Mouse (Mus musculus) megakaryocyte, adult 5-6 weeks (primary cell): ENCODE results near the gene Trib3. TPM values are rescaled to one million over a fixed set of nuclear protein-coding genes. Genes with fewer than 3 reads are reported as not detected.
A peak's percentile ranks its signal among the peaks of the same experiment; 100 is the strongest.

Experiments
- ATAC-seq: 2 replicates; pipeline ENCODE4 v1.8.0; 2016; ENCODE audit warnings: mild to moderate bottlenecking, inconsistent platforms; ENCODE audit not compliant: poor library complexity, severe bottlenecking
- total RNA-seq, 2 experiments: library from RNA; stranded (forward) in 1 of 2; stranded (reverse) in 1 of 2; fragments of 153-499, 151-499 nt in 1 of 2; fragments of 221-1000, 200-1000 nt in 1 of 2; gene quantifications; 2 replicates each; pipeline versions ENCODE4 v1.2.3 to v1.2.4; 2015 to 2017

Gene Trib3
- total RNA-seq, 2 experiments from 2014 or later = 1.1 to 1.3 TPM

- ATAC-seq = no peak
Measured at GRCm38 (mm10) chr2:152347722-152348121, 3.9 kb upstream of the Trib3 start.

- no peak for ATAC-seq
Measured at GRCm38 (mm10) chr2:152346776-152347465, 3.1 kb upstream of the Trib3 start.

DNA sequence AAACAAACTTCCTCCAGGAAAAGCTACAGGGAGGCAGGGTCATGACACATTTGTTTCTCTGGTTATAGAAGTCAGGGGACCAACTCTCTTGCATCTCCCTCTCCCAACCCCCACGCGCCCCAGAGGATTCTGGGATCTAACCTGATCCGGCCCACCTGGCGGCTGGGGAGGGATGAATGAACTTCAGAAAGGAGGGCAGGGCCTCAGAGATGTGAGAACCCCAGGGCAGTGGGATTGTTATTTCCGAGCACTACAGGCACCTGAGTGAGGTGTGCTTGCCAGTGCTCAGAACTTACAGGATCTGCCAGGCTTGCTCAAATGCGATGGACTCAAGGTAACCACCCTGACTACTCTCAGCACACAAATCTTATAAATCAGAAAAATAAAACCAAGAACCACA lies 1.6 kb upstream of the Trib3 start:
- no peak for ATAC-seq

GRCm38 (mm10) chr2:152344909-152345308 lies 1.1 kb upstream of the Trib3 start:
- no peak for ATAC-seq

- 0 out of 2 replicates have a peak, but pooled peaks have one; percentile 5 for ATAC-seq
Measured at GRCm38 (mm10) chr2:152344361-152344760, 529 bp upstream of the Trib3 start.

DNA sequence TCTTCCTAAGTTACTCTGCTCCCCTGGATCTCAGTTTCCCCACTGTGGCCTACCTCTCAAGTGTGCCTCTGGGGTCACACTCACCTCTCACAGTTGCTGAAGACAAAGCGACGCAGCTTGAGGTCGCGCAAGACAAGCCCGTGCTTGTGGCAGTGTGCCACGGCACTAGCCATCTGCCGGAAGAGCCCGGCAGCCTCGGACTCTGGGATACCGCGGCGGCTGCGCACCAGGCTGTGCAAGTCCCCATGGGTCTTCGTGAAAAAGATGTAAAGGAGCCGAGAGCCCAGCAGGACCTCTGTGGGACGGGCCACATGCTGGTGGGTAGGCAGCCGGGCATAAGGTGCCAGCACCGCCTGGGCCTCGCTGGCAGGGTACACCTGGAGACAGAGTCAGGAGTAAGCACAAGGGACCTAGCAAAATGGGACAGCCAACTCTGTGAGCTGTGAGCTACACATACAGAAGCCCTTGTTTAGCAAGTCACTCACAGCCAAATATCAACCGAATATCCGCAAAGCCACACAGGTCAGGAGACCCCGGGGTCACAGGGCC lies 4.1 kb downstream of the Trib3 start:
- ATAC-seq = no peak

- ATAC-seq = no peak
Measured at GRCm38 (mm10) chr2:152338319-152338718, 5.5 kb downstream of the Trib3 start.

DNA sequence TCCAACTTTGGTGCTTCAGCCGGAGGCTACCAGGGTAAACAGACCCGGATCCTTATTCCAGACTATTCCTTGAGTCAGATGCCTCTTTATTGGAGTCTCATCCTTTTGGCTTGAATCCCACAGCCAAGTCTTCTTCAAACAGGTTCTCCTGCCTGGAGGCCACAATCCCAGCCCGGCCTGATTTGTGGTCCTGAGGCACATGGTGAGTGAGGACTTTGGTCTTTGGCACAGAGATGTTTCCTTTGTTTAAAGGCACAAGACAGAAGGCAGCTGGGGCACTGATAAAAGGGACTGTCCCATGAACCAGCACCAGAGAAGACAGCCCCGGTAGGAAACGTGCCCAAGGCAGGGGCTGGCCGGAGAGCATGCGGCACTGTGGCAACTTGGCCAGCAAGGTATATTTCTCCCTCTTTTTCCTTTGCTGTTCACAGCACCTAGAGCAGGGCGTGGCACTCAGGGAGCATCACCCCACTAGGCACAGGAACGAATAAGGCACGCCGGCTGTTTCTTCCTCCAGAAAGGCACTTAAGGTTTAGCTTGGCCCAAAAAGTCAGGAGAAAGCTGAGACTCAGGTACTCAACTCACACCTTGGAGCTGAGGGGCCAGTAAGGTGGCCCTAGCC lies 6.1 kb downstream of the Trib3 start:
- ATAC-seq = no peak

- no peak for ATAC-seq
Measured at GRCm38 (mm10) chr2:152336856-152337255, 7.0 kb downstream of the Trib3 start.

DNA sequence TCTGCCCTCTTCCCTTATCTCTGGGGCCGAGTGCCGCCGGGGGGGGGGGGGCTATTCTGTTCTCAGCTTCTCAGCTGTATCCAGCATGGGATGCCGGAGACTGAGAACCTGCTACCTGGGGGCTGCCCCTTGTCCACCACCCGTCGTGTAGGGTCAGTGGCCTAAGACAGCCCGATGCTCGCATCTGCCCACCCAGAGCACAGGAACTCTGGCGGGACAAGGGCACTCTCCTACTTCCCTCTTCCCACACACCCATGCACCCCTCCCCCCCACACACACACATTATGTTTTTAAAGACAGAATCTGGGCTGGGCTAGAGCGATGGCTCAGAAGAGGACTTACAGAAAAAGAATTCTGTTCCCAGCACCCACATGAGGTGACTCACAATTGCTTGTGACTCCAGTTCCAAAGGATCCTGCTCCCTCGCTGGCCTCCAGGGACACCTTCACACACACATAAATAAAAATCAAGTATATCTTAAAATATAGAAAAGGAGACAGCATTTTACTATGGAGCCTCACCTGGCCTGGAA lies 8.5 kb downstream of the Trib3 start:
- ATAC-seq = no peak

GRCm38 (mm10) chr2:152333345-152334006 lies 10.4 kb downstream of the Trib3 start:
- ATAC-seq = no peak

- peak; percentile 88 for ATAC-seq
Measured at GRCm38 (mm10) chr2:152332101-152332825, 11.6 kb downstream of the Trib3 start, which contains the start of gene Rbck1. TSS of gene Rbck1 (minus strand) at chr2:152332653.

DNA sequence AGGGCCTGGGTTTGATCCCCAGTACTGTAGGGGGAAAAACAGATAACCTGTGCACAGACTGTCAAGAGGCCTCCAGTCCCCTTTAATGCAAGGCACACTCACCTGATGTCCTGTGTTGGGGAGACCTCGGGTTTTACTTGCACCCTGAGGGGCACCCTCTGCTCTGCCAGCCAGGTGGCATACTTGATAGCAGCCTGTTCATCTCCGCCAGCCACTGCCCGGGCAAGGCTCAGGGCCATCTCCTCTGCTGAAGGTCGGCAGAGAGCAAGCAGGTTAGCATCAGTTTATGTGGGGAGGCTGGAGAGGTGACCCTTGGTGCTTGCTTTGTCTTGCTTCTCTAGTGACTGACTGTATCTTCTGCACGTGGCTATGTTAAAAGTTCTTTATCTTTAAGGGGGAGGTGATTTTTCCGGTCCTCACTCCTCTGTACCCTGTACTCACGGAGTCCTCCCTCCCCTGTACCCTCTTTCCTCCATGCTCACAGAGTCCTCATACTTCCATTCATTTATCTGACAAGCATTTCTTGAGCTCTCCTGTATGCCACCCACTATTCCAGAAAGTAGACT lies 12.9 kb downstream of the Trib3 start:
- no peak for ATAC-seq

DNA sequence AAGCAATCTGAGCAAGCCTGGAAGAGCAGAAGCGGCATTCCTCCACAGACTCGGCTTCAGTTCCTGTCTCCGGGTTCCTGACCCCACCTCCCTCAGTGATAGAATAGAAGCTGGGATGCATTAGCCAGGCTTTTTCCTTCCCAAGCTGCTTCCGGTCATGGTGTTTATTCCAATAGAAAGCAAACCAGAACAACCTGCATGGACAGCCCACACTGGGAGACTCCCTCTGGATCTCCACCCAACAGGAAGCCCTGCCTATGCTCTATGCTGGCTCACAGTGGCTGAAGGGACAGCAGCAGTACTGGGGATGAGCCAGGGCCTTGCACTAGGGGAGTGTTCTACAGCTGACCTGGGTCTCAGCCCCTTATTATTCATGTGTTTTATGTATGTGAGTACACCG lies 15.9 kb downstream of the Trib3 start:
- no peak for ATAC-seq

DNA sequence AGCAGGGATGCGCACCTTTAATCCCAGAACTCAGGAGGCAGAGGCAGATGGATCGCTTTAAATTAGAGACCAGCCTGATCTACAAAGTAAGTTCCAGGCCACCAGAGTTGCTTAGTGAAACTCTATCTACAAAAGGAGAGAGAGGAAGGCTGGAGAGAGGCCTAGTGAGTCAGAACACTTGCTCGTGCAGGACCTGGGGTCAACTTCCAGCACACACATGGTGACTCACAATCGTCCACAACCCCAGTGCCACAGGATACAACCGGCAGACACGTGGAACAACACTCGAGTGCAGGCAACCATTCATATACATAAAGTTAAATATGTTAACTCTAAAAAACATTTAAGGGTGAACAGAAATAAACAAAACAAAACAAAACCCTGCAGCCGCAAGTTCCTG lies 17.2 kb downstream of the Trib3 start:
- ATAC-seq = no peak

DNA sequence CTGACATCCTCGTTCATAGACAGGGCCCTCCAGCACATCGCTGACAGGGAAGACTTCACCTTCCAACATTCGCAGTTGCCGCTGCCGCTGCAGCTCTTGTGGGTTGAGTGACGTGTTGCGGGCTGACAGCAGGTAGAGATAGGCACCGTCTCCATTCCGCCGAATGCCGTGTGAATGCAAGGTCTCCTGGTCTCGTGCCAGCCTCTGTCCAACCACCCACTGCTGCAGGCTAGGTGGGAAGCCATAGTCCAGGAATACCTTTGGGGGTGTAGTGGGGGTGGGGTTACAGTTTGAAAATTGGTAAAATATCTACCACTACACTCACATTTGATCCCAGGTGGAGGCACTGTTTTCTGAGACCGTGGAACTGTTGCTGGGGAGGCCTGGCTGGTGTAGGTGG lies 17.7 kb downstream of the Trib3 start:
- ATAC-seq = no peak

- ATAC-seq = no peak
Measured at GRCm38 (mm10) chr2:152324842-152325241, 19.0 kb downstream of the Trib3 start.

DNA sequence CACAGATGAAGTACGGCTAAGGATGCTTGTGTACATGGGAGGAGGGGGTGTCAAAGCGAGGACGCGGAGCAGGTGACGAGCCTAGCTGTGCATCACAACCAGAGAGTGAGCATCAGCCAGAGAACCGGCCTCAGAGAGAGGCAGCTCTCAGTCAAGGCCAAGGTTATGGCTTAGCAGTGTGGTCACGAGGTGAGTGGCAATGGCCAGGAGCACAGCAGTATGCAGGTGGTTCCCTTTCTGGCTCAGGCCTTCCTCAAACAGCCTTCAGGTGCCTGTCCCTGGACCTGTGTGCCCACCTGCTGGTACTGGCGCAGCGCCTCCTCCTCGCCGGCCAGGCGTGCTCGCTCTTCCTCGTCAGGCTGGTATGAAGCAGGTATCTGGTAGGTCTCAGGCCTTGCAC lies 19.9 kb downstream of the Trib3 start:
- no peak for ATAC-seq

GRCm38 (mm10) chr2:152322198-152322597 lies 21.6 kb downstream of the Trib3 start:
- no peak for ATAC-seq

GRCm38 (mm10) chr2:152321558-152321957 lies 22.3 kb downstream of the Trib3 start:
- ATAC-seq = no peak
